Mouse (Mus musculus) ES-E14 (cell line): Measurements from ENCODE around the gene Rtf1.

Experiments
- MAFK ChIP-seq: IDR thresholded peaks from 2 replicates; pipeline ENCODE4 v1.6.1; 2014; ENCODE audit warnings: mild to moderate bottlenecking, low read depth, low read length, inconsistent platforms; ENCODE audit not compliant: insufficient read depth
- ZC3H11A ChIP-seq: IDR thresholded peaks from 2 replicates; pipeline ENCODE4 v1.6.1; 2012; ENCODE audit warnings: low read depth, mild to moderate bottlenecking, inconsistent platforms, low read length, borderline replicate concordance

- TF ChIP-seq MAFK, result no peak
- TF ChIP-seq ZC3H11A, result no peak
Observed at GRCm38 (mm10) chr2:119692003-119692701, 17.3 kb downstream of the Rtf1 start.
